17 mouse cellular contexts compared by ENCODE assay signal in genomic region chr10:121277022-121277471, GRCm38 (mm10).
DNase-seq lines count a peak whose midpoint lies in the region; ATAC-seq lines count a peak whose summit lies in the region.
"Had no signal": no experiment of that assay in that cellular context is flagged by ENCODE, and none has a peak within 500 bp of the region (broad histone marks: within the 10 kb centered on the region; RNA-seq: fewer than 3 reads in every experiment).

No protein-coding gene starts in this region.

- H3K4me2 ChIP-seq in kidney, embryonic 14.5 days (replicated peaks; ENCODE audit: low read depth, low read length), result no peak overlapping the region
- no peak overlapping the region; the same call in 1 of the 2 replicates for H3K4me2 ChIP-seq in lung, embryonic 16.5 days (ENCODE audit: low read depth, low read length)
- H3K4me2 ChIP-seq in intestine, embryonic 15.5 days (replicated peaks), result no peak overlapping the region
- H3K4me2 ChIP-seq: heart, embryonic 12.5 days; limb, embryonic 13.5 days; liver, embryonic 15.5 days had no signal

- no peak overlapping the region for H3K27ac ChIP-seq in kidney, embryonic 14.5 days (ENCODE audit: low read depth, low read length)
- no peak overlapping the region for H3K27ac ChIP-seq in lung, embryonic 16.5 days (ENCODE audit: low read length)
- no peak overlapping the region for H3K27ac ChIP-seq in intestine, embryonic 15.5 days
- H3K27ac ChIP-seq: forebrain, embryonic 10.5 days; gastrocnemius, adult 2 months; limb, embryonic 13.5 days; liver, embryonic 15.5 days had no signal

- H3K9me3 ChIP-seq in kidney, embryonic 14.5 days (ENCODE audit: control insufficient read depth, low read length), result peaks cover 3% of the 10 kb centered on the region; the same call in 1 of the 2 replicates
- no peaks in the 10 kb centered on the region for H3K9me3 ChIP-seq in lung, embryonic 16.5 days (ENCODE audit: control insufficient read depth, low read length)
- no peaks in the 10 kb centered on the region for H3K9me3 ChIP-seq in intestine, embryonic 15.5 days
- H3K9me3 ChIP-seq: heart, embryonic 12.5 days; limb, embryonic 13.5 days; liver, embryonic 15.5 days had no signal

- no peak overlapping the region for H3K4me3 ChIP-seq in kidney, embryonic 14.5 days (ENCODE audit: low read length)
- H3K4me3 ChIP-seq in lung, embryonic 16.5 days (ENCODE audit: low read length), result no peak overlapping the region
- no peak overlapping the region for H3K4me3 ChIP-seq in intestine, embryonic 15.5 days (replicated peaks)
- H3K4me3 ChIP-seq: forebrain, embryonic 10.5 days; gastrocnemius, adult 2 months; heart, embryonic 12.5 days; limb, embryonic 13.5 days; liver, embryonic 15.5 days; megakaryocyte, embryonic 14.5 days had no signal

- no peaks in the 10 kb centered on the region for H3K36me3 ChIP-seq in kidney, embryonic 14.5 days (ENCODE audit: control insufficient read depth, insufficient read depth, low read length)
- peaks cover 3% of the 10 kb centered on the region for H3K36me3 ChIP-seq in lung, embryonic 16.5 days (ENCODE audit: control insufficient read depth, insufficient read depth, low read length)
- no peaks in the 10 kb centered on the region for H3K36me3 ChIP-seq in intestine, embryonic 15.5 days
- H3K36me3 ChIP-seq: G1E; liver, embryonic 15.5 days had no signal

- H3K9ac ChIP-seq in kidney, embryonic 14.5 days (ENCODE audit: low read depth, low read length), result no peak overlapping the region
- H3K9ac ChIP-seq in lung, embryonic 16.5 days (ENCODE audit: low read length), result no peak overlapping the region
- no peak overlapping the region for H3K9ac ChIP-seq in intestine, embryonic 15.5 days
- H3K9ac ChIP-seq: heart, embryonic 12.5 days; limb, embryonic 13.5 days; liver, embryonic 15.5 days had no signal

- 54% methylated on average over 2 of the region's 2 CpGs for WGBS in kidney, embryonic 14.5 days
- WGBS in lung, embryonic 16.5 days, result 62% methylated on average over 2 of the region's 2 CpGs
- WGBS in intestine, embryonic 15.5 days, result 69% methylated on average over 2 of the region's 2 CpGs

- ATAC-seq in kidney, embryonic 14.5 days (ENCODE audit: low FRiP score, low TSS enrichment), result peak; percentile 74
- ATAC-seq in lung, embryonic 16.5 days (ENCODE audit: low read depth), result peak; percentile 62
- ATAC-seq in intestine, embryonic 15.5 days, result no peak
- ATAC-seq: midbrain, embryonic 16.5 days had no signal

- no peak for DNase-seq in kidney, postnatal 25 days
- peak; percentile 33 to 50 for DNase-seq in lung, adult 18-20 months
- DNase-seq in lung, postnatal 25 days (ENCODE audit: low spot score), result no peak
- DNase-seq in adrenal gland, postnatal 25 days, result no peak
- DNase-seq: gastrocnemius, adult 2 months; right cerebral cortex, adult 18-20 months; thymus, adult 18-20 months had no signal

- H3K4me1 ChIP-seq in kidney, embryonic 14.5 days (ENCODE audit: control insufficient read depth, insufficient read depth, low read length), result peaks cover 6% of the 10 kb centered on the region; the same call in 1 of the 2 replicates
- no peaks in the 10 kb centered on the region for H3K4me1 ChIP-seq in lung, embryonic 16.5 days (replicated peaks; ENCODE audit: control insufficient read depth, insufficient read depth, low read length)
- no peaks in the 10 kb centered on the region for H3K4me1 ChIP-seq in intestine, embryonic 15.5 days (replicated peaks)
- H3K4me1 ChIP-seq: liver, embryonic 15.5 days had no signal

- no peaks in the 10 kb centered on the region for H3K27me3 ChIP-seq in kidney, embryonic 14.5 days (ENCODE audit: control insufficient read depth, insufficient read depth, low read length)
- no peaks in the 10 kb centered on the region for H3K27me3 ChIP-seq in lung, embryonic 16.5 days (ENCODE audit: control insufficient read depth, insufficient read depth, low read depth, low read length)
- H3K27me3 ChIP-seq in intestine, embryonic 15.5 days (replicated peaks), result no peaks in the 10 kb centered on the region
- H3K27me3 ChIP-seq: heart, embryonic 12.5 days; limb, embryonic 13.5 days; liver, embryonic 15.5 days; megakaryocyte, embryonic 14.5 days had no signal

Comparison
In these comparisons a context has a peak if more than half of its experiments do, and no peak if none do; other contexts are left out.
1. DNase-seq: peak in lung, adult 18-20 months (2 of 2); none in kidney, postnatal 25 days (0 of 2), lung, postnatal 25 days (single experiment) and adrenal gland, postnatal 25 days (single experiment).